Mouse (Mus musculus) ES-Bruce4 (cell line): Measurements from ENCODE around the gene Mat2a. TPM values are rescaled to one million over a fixed set of nuclear protein-coding genes. Genes with fewer than 3 reads are reported as not detected.

Source experiments
- H3K27ac ChIP-seq: 2 replicates; pipeline ENCODE4 v1.5.1; 2012; ENCODE audit warnings: low read length, inconsistent platforms; ENCODE audit not compliant: insufficient read depth
- H3K27me3 ChIP-seq: 2 replicates; pipeline ENCODE4 v1.6.1; 2012; ENCODE audit warnings: mild to moderate bottlenecking, low read length, inconsistent platforms; ENCODE audit not compliant: control insufficient read depth, poor library complexity, insufficient read depth, severe bottlenecking
- H3K36me3 ChIP-seq: 2 replicates; pipeline ENCODE4 v1.6.1; 2012; ENCODE audit warnings: inconsistent platforms, mild to moderate bottlenecking, low read length, moderate library complexity; ENCODE audit not compliant: control insufficient read depth, poor library complexity, insufficient read depth, severe bottlenecking
- H3K4me1 ChIP-seq: one replicate; pipeline ENCODE4 v1.8.1; 2011; ENCODE audit warnings: low read length; ENCODE audit not compliant: control insufficient read depth, insufficient read depth
- H3K4me3 ChIP-seq: 2 replicates; pipeline ENCODE4 v1.5.1; 2011; ENCODE audit warnings: low read depth, mild to moderate bottlenecking, low read length
- H3K9ac ChIP-seq: 2 replicates; pipeline ENCODE4 v1.6.1; 2012; ENCODE audit warnings: low read depth, mild to moderate bottlenecking, inconsistent platforms; ENCODE audit not compliant: poor library complexity, severe bottlenecking
- H3K9me3 ChIP-seq: replicated peaks from 2 replicates; pipeline ENCODE4 v1.6.1; 2012; ENCODE audit warnings: mild to moderate bottlenecking, low read length, inconsistent platforms; ENCODE audit not compliant: control insufficient read depth, poor library complexity, insufficient read depth, severe bottlenecking
- CTCF ChIP-seq: IDR thresholded peaks from one replicate; pipeline ENCODE4 v1.8.1; 2011; ENCODE audit warnings: low read depth, low read length
- EP300 ChIP-seq: IDR thresholded peaks from 2 replicates; pipeline ENCODE4 v1.6.1; 2011; ENCODE audit warnings: low read depth, low read length; ENCODE audit not compliant: insufficient read depth
- POLR2A ChIP-seq: IDR thresholded peaks from one replicate; pipeline ENCODE4 v1.8.1; 2011; ENCODE audit warnings: low read length; ENCODE audit not compliant: insufficient read depth
- polyA plus RNA-seq: library from polyadenylated mRNA; stranded (reverse); fragments of >200 nt; gene quantifications from 2 replicates; pipeline ENCODE4 v1.2.4, GENCODE M21; 2011; ENCODE audit warnings: low read depth; ENCODE audit not compliant: missing spikeins, insufficient read depth, insufficient read length

Mat2a gene
- polyA plus RNA-seq, 1 experiment, result 200 TPM

DNA sequence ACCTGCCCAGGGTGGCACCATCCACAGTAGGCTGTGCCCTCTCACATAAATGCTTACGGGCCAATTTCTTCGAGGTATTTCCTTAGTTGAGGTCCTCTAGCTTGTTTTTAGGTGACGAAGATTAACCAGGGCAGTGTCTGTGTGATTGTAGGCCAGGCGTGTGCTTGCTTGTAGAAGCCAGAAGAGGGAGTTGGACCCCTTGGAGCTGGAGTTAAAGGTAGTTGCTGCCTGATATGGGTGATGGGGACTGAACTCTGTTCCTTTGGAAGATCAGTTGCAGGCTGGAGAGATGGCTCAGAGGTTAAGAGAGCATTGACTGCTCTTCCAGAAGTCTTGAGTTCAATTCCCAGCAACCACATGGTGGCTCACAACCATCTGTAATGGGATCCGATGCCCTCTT is 24.2 kb downstream of the Mat2a start:
- Histone ChIP-seq H3K4me3 (peak overlapping the region; percentile 47), H3K9ac (peak overlapping the region; percentile 45), H3K27ac (no peak overlapping the region), H3K27me3 (no peaks in the 10 kb centered on the region), H3K4me1 (no peaks in the 10 kb centered on the region), H3K9me3 (no peaks in the 10 kb centered on the region), H3K36me3 (peaks cover 2% of the 10 kb centered on the region; the same call in 1 of the 2 replicates)
- no peak for TF ChIP-seq POLR2A
- no peak for TF ChIP-seq CTCF
- TF ChIP-seq EP300, result no peak

DNA sequence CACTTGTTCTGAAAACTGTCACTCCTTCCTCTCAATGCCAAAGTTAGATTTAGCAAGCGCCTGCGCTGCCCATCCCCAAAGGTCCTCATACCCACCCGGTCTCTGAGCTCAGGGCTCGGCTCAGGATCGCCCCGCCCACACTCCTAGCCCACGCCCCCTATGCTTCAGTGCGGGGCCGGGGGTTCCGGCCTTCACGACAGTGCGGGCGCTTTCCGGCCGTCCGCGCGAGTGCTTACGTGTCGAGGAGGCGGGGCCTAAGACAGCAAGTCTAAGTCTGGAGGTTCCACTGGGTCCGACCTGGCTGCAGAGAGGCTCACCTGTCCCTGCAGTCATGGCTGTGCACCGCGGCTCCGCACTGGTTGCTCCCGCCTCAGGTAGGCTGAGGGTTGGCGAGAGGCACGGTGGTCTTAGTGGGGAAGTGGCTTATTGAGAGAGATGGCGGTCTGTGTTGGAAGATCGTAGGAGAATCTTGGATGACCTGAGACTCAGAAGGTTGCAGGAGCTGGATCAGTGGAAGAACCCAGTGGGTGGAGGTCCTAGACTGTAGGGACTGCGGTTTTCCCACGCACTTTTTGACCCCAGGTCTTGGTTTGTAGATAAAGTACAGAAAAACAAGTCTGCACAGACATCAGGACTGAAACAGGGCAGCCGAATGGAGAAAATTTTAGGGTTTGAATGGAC is 25.1 kb downstream of the Mat2a start, which contains the start of gene Ggcx:
TSS of gene Ggcx (plus strand) at position 233 of the 681 bp plus-strand sequence.
- Histone ChIP-seq H3K36me3 (0 out of 2 replicates have a peak, but pooled peaks cover 2% of the 10 kb centered on the region), H3K9ac (peak within 1 kb of the TSS; percentile 45), H3K27me3 (no peaks in the 10 kb centered on the region), H3K27ac (no peak within 1 kb of the TSS), H3K4me3 (peak within 1 kb of the TSS; percentile 87), H3K9me3 (no peaks in the 10 kb centered on the region), H3K4me1 (no peaks in the 10 kb centered on the region)
- TF ChIP-seq POLR2A, result peak; percentile 94
- TF ChIP-seq EP300, result no peak

GRCm38 (mm10) chr6:72410518-72410917 is 28.8 kb downstream of the Mat2a start:
- no peaks in the 10 kb centered on the region for H3K27me3 ChIP-seq
- no peaks in the 10 kb centered on the region for H3K9me3 ChIP-seq
- no peak overlapping the region for H3K9ac ChIP-seq
- H3K27ac ChIP-seq, result no peak overlapping the region
- no peak overlapping the region for H3K4me3 ChIP-seq
- TF ChIP-seq CTCF (no peak), POLR2A (no peak), EP300 (no peak)
- H3K4me1 ChIP-seq, result no peaks in the 10 kb centered on the region
- H3K36me3 ChIP-seq, result no peaks in the 10 kb centered on the region

- no peaks in the 10 kb centered on the region for H3K9me3 ChIP-seq
- H3K9ac ChIP-seq, result no peak overlapping the region
- TF ChIP-seq POLR2A (no peak), CTCF (peak; percentile 55), EP300 (no peak)
- H3K4me1 ChIP-seq, result no peaks in the 10 kb centered on the region
- H3K36me3 ChIP-seq, result no peaks in the 10 kb centered on the region
- H3K27me3 ChIP-seq, result no peaks in the 10 kb centered on the region
- H3K4me3 ChIP-seq, result no peak overlapping the region
- H3K27ac ChIP-seq, result no peak overlapping the region
Observed at GRCm38 (mm10) chr6:72410003-72410402, 29.4 kb downstream of the Mat2a start.

DNA sequence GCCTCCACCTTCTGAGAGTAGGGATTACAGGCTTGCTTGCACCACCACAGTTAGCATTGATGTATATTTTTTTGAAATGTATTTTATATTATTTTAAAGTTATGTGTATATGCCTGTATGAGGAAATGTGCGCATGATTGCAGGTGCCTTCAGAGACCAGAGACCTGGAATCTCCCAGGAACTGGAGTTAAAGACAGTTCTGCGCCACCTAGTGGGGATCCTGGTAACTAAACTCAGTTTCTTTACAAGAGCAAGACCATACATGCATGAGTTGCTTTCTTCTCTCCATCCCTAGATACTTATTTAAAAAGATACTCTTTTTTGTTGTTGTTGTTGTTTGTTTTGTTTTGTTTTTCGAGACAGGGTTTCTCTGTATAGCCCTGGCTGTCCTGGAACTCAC is 29.8 kb downstream of the Mat2a start:
- no peaks in the 10 kb centered on the region for H3K9me3 ChIP-seq
- no peak overlapping the region for H3K9ac ChIP-seq
- no peak overlapping the region for H3K4me3 ChIP-seq
- H3K36me3 ChIP-seq, result no peaks in the 10 kb centered on the region
- no peaks in the 10 kb centered on the region for H3K4me1 ChIP-seq
- no peaks in the 10 kb centered on the region for H3K27me3 ChIP-seq
- TF ChIP-seq POLR2A, result no peak
- peak; percentile 29 for TF ChIP-seq CTCF
- no peak for TF ChIP-seq EP300
- H3K27ac ChIP-seq, result no peak overlapping the region

GRCm38 (mm10) chr6:72407119-72407518 is 32.2 kb downstream of the Mat2a start:
- Histone ChIP-seq H3K9me3 (no peaks in the 10 kb centered on the region), H3K27me3 (no peaks in the 10 kb centered on the region), H3K4me3 (no peak overlapping the region), H3K36me3 (no peaks in the 10 kb centered on the region), H3K27ac (no peak overlapping the region), H3K4me1 (no peaks in the 10 kb centered on the region), H3K9ac (no peak overlapping the region)
- TF ChIP-seq EP300 (no peak), CTCF (peak; percentile 100)
